Mouse (Mus musculus): ENCODE measurements at regions not wholly inside any gene's neighbourhood (a gene's known extent, or its start where the extent isn't known, plus 50 kb on each side); places are given as distances from the start of the nearest gene placed in this dataset.

DNA sequence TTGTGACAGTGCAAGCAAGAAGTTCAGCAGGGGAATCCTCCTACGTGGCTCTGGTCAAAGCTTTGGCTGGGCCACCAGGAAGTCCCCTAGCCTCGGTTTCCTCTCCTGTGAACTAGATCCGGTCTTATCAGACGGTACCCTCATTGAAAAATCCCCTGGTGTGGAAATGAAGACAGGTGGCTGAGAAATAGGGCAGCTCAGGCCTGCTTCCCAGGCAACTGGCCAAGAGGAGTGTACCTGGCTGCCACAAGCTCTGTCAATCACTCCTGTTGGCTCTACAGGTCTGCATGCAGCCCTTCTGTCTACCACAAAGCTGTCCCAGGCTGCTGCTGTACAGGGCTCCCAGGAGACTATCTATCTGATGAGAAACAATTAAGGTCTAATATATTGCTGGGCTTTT lies 146.1 kb upstream of the Cxcr4 start:
- H3K27ac ChIP-seq (ENCODE audit: control insufficient read depth, insufficient read depth, low read depth, low read length), result no peak overlapping the region
- no peaks in the 10 kb centered on the region for H3K4me1 ChIP-seq (ENCODE audit: control insufficient read depth, insufficient read depth, low read length)
- no peak for TF ChIP-seq POLR2A (IDR thresholded peaks at IDR 0.05; ENCODE audit: control insufficient read depth, low read depth, low read length)
- no peak for TF ChIP-seq CTCF (IDR thresholded peaks at IDR 0.05; ENCODE audit: control insufficient read depth, insufficient read depth, insufficient replicate concordance, low read depth, low read length)
- H3K4me3 ChIP-seq (ENCODE audit: control insufficient read depth, low read depth, low read length), result no peak overlapping the region
- H3K27me3 ChIP-seq (ENCODE audit: control insufficient read depth, insufficient read depth, low read length), result no peaks in the 10 kb centered on the region
- no peaks in the 10 kb centered on the region for H3K36me3 ChIP-seq (ENCODE audit: control insufficient read depth, insufficient read depth, low read length)

DNA sequence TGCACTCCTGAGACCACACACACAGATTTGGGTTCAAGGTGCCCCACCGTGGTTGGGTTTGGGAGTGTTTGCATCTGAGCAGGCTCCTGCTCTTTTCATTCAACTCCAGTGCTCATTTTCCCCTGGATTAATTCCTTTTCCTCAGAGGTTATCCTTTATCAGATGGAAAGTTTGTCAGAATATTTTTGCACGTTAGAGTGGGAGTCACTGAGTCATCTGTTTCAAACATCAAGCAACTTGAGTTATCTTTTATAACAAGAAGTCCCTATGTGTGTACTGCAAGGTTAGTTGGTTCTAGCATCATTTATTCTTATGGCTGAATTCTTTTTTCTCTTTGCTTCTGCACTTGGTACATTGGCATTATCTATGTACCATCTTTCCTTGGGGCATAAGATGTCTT lies 142.8 kb upstream of the Cxcr4 start:
- Histone ChIP-seq H3K4me1 (ENCODE audit: control insufficient read depth, insufficient read depth, low read length) (no peaks in the 10 kb centered on the region), H3K36me3 (ENCODE audit: control insufficient read depth, insufficient read depth, low read length) (no peaks in the 10 kb centered on the region), H3K27me3 (ENCODE audit: control insufficient read depth, insufficient read depth, low read length) (no peaks in the 10 kb centered on the region), H3K4me3 (ENCODE audit: control insufficient read depth, low read depth, low read length) (no peak overlapping the region), H3K27ac (ENCODE audit: control insufficient read depth, insufficient read depth, low read depth, low read length) (no peak overlapping the region)
- TF ChIP-seq POLR2A (IDR thresholded peaks at IDR 0.05; ENCODE audit: control insufficient read depth, low read depth, low read length) (no peak), CTCF (IDR thresholded peaks at IDR 0.05; ENCODE audit: control insufficient read depth, insufficient read depth, insufficient replicate concordance, low read depth, low read length) (no peak)

DNA sequence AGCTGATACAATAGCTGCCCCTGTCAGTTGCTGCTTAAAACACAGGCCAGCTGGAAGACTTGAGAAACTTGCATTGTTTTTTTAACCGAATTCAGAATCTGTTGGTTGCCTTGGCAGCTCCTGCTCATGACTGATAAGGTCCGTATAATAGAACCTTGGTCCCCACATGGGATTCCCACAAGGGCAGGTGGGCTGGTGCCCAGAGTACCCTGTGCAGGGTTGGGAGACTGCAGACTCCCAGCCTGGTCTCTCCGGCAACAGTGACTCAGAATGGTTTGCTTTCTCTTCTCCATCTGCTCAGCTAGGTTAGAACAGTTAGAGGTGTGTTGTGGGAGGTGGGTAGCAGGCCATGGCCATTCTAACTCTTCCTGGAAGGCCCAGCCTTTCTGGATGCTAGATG lies 139.4 kb upstream of the Cxcr4 start:
- no peak overlapping the region for H3K4me3 ChIP-seq (ENCODE audit: control insufficient read depth, low read depth, low read length)
- H3K27me3 ChIP-seq (ENCODE audit: control insufficient read depth, insufficient read depth, low read length), result no peaks in the 10 kb centered on the region
- H3K27ac ChIP-seq (ENCODE audit: control insufficient read depth, insufficient read depth, low read depth, low read length), result no peak overlapping the region
- no peaks in the 10 kb centered on the region for H3K4me1 ChIP-seq (ENCODE audit: control insufficient read depth, insufficient read depth, low read length)
- TF ChIP-seq POLR2A (IDR thresholded peaks at IDR 0.05; ENCODE audit: control insufficient read depth, low read depth, low read length) (no peak), CTCF (IDR thresholded peaks at IDR 0.05; ENCODE audit: control insufficient read depth, insufficient read depth, insufficient replicate concordance, low read depth, low read length) (no peak)
- H3K36me3 ChIP-seq (ENCODE audit: control insufficient read depth, insufficient read depth, low read length), result no peaks in the 10 kb centered on the region

DNA sequence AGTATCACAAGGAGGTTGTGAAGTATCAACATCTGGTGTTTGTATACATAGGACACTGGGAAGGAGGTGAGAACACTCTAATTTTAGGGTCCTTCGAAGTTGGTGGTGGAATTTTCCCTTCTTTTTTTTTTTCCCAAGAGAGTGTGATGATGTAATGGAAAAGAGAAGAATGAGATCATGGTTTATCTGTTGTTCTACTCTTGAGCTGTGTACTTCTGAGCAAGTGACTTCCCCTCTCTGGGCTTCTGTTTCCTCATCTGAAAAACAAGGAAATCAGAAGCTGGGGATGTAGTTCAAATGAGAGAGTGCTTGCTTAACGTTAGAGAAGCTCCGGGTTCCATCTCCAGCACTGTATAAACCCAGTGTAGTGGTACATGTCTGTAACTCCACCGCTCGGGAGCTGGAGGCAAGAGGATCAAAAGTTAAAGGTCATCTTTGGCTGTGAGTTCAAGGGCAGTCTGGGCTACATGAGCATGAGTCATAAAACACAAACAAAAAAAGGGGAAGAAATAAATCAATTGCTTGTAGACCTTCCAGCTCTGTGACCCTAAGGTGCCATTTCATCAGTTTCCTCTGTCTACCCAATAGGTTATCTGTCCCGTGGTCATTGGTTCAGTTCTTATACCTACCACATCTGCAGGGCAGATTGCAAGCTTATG lies 132.5 kb upstream of the Cxcr4 start:
- Histone ChIP-seq H3K4me3 (ENCODE audit: control insufficient read depth, low read depth, low read length) (no peak overlapping the region), H3K27ac (ENCODE audit: control insufficient read depth, insufficient read depth, low read depth, low read length) (no peak overlapping the region), H3K36me3 (ENCODE audit: control insufficient read depth, insufficient read depth, low read length) (no peaks in the 10 kb centered on the region), H3K27me3 (ENCODE audit: control insufficient read depth, insufficient read depth, low read length) (no peaks in the 10 kb centered on the region), H3K4me1 (ENCODE audit: control insufficient read depth, insufficient read depth, low read length) (no peaks in the 10 kb centered on the region)
- TF ChIP-seq CTCF (IDR thresholded peaks at IDR 0.05; ENCODE audit: control insufficient read depth, insufficient read depth, insufficient replicate concordance, low read depth, low read length), result no peak
- TF ChIP-seq POLR2A (IDR thresholded peaks at IDR 0.05; ENCODE audit: control insufficient read depth, low read depth, low read length), result no peak

DNA sequence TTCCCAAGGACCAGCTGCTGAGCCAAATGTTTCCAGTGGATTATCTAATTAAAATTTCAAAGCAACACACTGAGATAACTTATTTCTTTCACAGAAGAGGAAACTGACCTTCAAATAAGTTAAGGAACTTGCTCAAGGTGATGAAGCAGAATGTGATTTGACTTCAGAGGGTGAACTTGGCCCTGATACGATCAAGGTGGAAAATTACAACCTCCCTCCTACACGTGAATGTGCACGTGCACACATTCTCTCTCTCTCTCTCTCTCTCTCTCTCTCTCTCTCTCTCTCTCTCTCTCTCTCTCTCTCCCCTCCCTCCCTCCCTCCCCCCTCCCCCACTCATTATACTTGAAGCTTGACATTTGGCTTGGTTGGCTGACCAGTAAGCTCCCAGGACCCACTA lies 131.8 kb upstream of the Cxcr4 start:
- TF ChIP-seq CTCF (IDR thresholded peaks at IDR 0.05; ENCODE audit: control insufficient read depth, insufficient read depth, insufficient replicate concordance, low read depth, low read length) (no peak), POLR2A (IDR thresholded peaks at IDR 0.05; ENCODE audit: control insufficient read depth, low read depth, low read length) (no peak)
- no peak overlapping the region for H3K4me3 ChIP-seq (ENCODE audit: control insufficient read depth, low read depth, low read length)
- H3K27ac ChIP-seq (ENCODE audit: control insufficient read depth, insufficient read depth, low read depth, low read length), result no peak overlapping the region
- H3K27me3 ChIP-seq (ENCODE audit: control insufficient read depth, insufficient read depth, low read length), result no peaks in the 10 kb centered on the region
- no peaks in the 10 kb centered on the region for H3K36me3 ChIP-seq (ENCODE audit: control insufficient read depth, insufficient read depth, low read length)
- H3K4me1 ChIP-seq (ENCODE audit: control insufficient read depth, insufficient read depth, low read length), result no peaks in the 10 kb centered on the region

DNA sequence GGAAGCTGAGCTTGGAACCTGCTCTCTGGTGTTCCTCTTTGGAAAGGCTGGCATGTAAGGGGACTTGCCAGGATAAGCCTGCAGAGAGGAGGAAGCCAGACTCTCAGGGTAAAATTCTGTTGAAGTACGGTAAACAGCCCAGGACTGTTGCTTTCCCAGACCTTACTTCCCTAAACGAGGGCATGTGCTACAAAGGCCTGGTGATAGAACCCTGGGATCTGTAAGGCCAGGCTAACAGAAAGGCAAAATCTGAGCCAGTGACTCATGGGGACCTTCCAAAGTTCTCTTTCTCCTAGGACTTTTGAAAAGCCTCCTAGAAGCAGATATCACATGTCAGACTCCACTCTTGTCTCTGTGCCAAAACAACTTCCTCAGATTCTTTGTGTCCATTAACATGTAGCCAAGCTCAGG lies 130.0 kb upstream of the Cxcr4 start:
- Histone ChIP-seq H3K36me3 (ENCODE audit: control insufficient read depth, insufficient read depth, low read length) (no peaks in the 10 kb centered on the region), H3K27me3 (ENCODE audit: control insufficient read depth, insufficient read depth, low read length) (no peaks in the 10 kb centered on the region), H3K27ac (ENCODE audit: control insufficient read depth, insufficient read depth, low read depth, low read length) (no peak overlapping the region), H3K4me1 (ENCODE audit: control insufficient read depth, insufficient read depth, low read length) (no peaks in the 10 kb centered on the region), H3K4me3 (ENCODE audit: control insufficient read depth, low read depth, low read length) (no peak overlapping the region)
- TF ChIP-seq POLR2A (IDR thresholded peaks at IDR 0.05; ENCODE audit: control insufficient read depth, low read depth, low read length) (no peak), CTCF (IDR thresholded peaks at IDR 0.05; ENCODE audit: control insufficient read depth, insufficient read depth, insufficient replicate concordance, low read depth, low read length) (no peak)

DNA sequence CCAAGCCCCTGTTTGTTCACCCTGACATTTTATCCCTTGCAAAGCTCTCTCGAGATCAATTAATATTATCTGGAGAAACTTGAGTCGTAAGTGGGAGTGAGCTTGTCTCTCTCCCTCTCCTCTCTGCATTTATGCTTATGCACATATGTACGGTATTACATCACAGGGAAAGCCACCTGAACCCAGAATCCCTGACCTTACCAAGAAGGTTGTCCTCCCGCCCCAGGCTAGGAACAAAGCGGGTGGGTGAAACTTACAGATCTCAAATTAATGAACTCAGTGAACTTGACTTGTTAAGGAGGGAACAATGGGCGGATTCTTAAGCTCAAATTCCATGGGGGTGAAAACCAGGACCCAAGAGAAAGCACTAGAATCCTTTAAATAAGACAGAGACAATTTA lies 122.8 kb upstream of the Cxcr4 start:
- TF ChIP-seq CTCF (IDR thresholded peaks at IDR 0.05; ENCODE audit: control insufficient read depth, insufficient read depth, insufficient replicate concordance, low read depth, low read length), result no peak
- Histone ChIP-seq H3K36me3 (ENCODE audit: control insufficient read depth, insufficient read depth, low read length) (no peaks in the 10 kb centered on the region), H3K4me1 (ENCODE audit: control insufficient read depth, insufficient read depth, low read length) (no peaks in the 10 kb centered on the region), H3K27me3 (ENCODE audit: control insufficient read depth, insufficient read depth, low read length) (no peaks in the 10 kb centered on the region), H3K27ac (ENCODE audit: control insufficient read depth, insufficient read depth, low read depth, low read length) (no peak overlapping the region), H3K4me3 (ENCODE audit: control insufficient read depth, low read depth, low read length) (no peak overlapping the region)

DNA sequence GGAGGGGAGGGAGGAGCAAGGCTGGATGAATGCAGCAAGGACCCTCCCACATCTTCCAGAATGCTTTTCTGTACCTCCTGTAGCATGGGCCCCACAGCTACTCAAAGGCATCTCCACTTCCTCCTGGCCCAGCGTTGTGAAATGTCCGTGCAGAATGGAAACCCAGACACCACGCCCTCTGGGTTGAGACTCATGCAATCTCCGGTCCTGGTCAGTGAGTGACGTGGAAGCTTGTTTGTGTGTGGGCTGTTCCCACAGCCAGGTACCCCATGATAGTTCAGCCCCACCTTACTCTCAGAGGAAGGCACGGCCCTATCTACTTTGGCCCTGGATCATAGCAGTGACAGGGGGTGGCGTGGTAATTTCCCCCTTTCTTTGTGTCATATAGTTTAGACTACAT lies 120.8 kb upstream of the Cxcr4 start:
- H3K4me1 ChIP-seq (ENCODE audit: control insufficient read depth, insufficient read depth, low read length), result no peaks in the 10 kb centered on the region
- no peaks in the 10 kb centered on the region for H3K27me3 ChIP-seq (ENCODE audit: control insufficient read depth, insufficient read depth, low read length)
- H3K27ac ChIP-seq (ENCODE audit: control insufficient read depth, insufficient read depth, low read depth, low read length), result no peak overlapping the region
- H3K4me3 ChIP-seq (ENCODE audit: control insufficient read depth, low read depth, low read length), result no peak overlapping the region
- TF ChIP-seq CTCF (IDR thresholded peaks at IDR 0.05; ENCODE audit: control insufficient read depth, insufficient read depth, insufficient replicate concordance, low read depth, low read length), result no peak
- TF ChIP-seq POLR2A (IDR thresholded peaks at IDR 0.05; ENCODE audit: control insufficient read depth, low read depth, low read length), result no peak
- no peaks in the 10 kb centered on the region for H3K36me3 ChIP-seq (ENCODE audit: control insufficient read depth, insufficient read depth, low read length)
